Mouse (Mus musculus): ENCODE results near the gene Tcea3. TPM values are rescaled to one million over a fixed set of nuclear protein-coding genes. Genes with fewer than 3 reads are reported as not detected.

Tcea3 gene
- polyA plus RNA-seq, 1 experiment from 2014 or later, result 0.77 TPM

DNA sequence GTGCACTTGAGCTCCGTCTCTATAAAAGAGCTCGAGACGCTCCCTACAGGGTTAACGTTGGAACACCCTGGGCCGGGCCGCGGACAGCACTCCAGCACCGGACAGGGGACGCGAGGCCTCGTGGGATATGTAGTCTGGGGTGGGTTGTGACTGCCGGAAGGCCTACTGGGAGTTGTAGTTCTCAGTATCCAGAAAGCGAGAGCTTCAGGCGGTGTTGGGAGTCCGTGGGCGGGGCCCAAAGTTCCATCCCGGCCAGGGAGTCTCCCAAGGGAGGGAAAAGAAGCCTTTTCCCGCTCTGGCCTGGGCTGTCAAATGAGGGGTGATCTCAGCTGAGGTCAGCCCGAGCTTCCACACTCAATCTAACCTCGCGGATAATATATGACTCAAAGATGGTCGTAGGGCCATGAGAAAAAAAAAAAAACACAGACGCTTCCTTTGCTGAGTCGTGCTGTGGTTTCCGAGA lies 37.9 kb downstream of the Tcea3 start:
- H3K4me3 ChIP-seq, result peak overlapping the region; percentile 68
- peaks cover 26% of the 10 kb centered on the region for H3K27me3 ChIP-seq (ENCODE audit: poor library complexity, severe bottlenecking)
- H3K27ac ChIP-seq, result peak overlapping the region; percentile 91
- peaks cover 32% of the 10 kb centered on the region for H3K36me3 ChIP-seq (replicated peaks)
- peaks cover 70% of the 10 kb centered on the region for H3K4me1 ChIP-seq
- H3K9me3 ChIP-seq, result peaks cover 15% of the 10 kb centered on the region
- under 1% methylated on average over 25 of the region's 25 CpGs for WGBS
- DNase-seq (ENCODE audit: extremely low spot score, low spot score), result peak; percentile 93

GRCm38 (mm10) chr4:136285811-136286371 lies 38.4 kb downstream of the Tcea3 start:
- peak; percentile 94 for DNase-seq (ENCODE audit: extremely low spot score, low spot score)
- 1% methylated on average over 29 of the region's 29 CpGs for WGBS
- peaks cover 37% of the 10 kb centered on the region for H3K36me3 ChIP-seq (replicated peaks)
- H3K27me3 ChIP-seq (ENCODE audit: poor library complexity, severe bottlenecking), result peaks cover 31% of the 10 kb centered on the region
- H3K4me3 ChIP-seq, result peak overlapping the region; percentile 68
- peaks cover 75% of the 10 kb centered on the region for H3K4me1 ChIP-seq
- peak overlapping the region; percentile 91 for H3K27ac ChIP-seq
- H3K9me3 ChIP-seq, result peaks cover 19% of the 10 kb centered on the region

DNA sequence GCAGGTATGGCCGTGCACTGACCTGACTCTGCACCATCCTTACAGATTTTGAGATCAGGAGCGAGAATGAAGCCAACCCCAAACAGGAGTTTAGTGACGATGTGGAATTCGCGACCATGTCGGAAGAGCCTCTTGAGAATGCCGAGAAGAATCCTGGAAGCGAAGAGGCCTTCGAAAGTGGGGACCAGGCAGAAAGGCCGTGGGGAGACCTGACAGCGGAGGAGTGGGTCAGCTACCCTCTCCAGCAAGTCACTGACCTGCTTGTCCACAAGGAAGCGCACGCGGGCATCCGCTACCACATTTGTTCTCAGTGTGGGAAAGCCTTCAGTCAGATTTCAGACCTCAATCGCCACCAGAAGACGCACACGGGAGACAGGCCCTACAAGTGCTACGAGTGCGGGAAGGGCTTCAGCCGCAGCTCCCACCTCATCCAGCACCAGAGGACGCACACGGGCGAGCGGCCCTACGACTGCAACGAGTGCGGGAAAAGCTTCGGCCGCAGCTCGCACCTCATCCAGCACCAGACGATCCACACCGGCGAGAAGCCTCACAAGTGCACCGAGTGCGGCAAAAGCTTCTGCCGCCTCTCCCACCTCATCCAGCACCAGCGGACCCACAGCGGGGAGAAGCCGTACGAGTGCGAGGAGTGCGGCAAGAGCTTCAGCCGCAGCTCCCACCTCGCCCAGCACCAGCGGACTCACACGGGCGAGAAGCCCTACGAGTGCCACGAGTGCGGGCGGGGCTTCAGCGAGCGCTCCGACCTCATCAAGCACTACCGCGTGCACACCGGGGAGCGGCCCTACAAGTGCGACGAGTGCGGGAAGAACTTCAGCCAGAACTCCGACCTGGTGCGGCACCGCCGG lies 42.6 kb downstream of the Tcea3 start:
- peaks cover 19% of the 10 kb centered on the region for H3K9me3 ChIP-seq
- WGBS, result 24% methylated on average over 66 of the region's 66 CpGs
- H3K4me1 ChIP-seq, result peaks cover 42% of the 10 kb centered on the region
- DNase-seq (ENCODE audit: extremely low spot score, low spot score), result peak; percentile 28
- peaks cover 77% of the 10 kb centered on the region for H3K36me3 ChIP-seq (replicated peaks)
- peak overlapping the region; percentile 31 for H3K4me3 ChIP-seq
- peaks cover 42% of the 10 kb centered on the region for H3K27me3 ChIP-seq (ENCODE audit: poor library complexity, severe bottlenecking)
- peak overlapping the region; percentile 37; the same call in 1 of the 2 replicates for H3K27ac ChIP-seq

- 43% methylated on average over 39 of the region's 39 CpGs for WGBS
- Histone ChIP-seq H3K36me3 (replicated peaks) (peaks cover 80% of the 10 kb centered on the region), H3K9me3 (peaks cover 19% of the 10 kb centered on the region), H3K4me3 (peak overlapping the region; percentile 31), H3K4me1 (peaks cover 39% of the 10 kb centered on the region), H3K27me3 (ENCODE audit: poor library complexity, severe bottlenecking) (peaks cover 42% of the 10 kb centered on the region), H3K27ac (peak overlapping the region; percentile 37; the same call in 1 of the 2 replicates)
- peak; percentile 26 for DNase-seq (ENCODE audit: extremely low spot score, low spot score)
Observed at GRCm38 (mm10) chr4:136290781-136291595, 43.5 kb downstream of the Tcea3 start.

DNA sequence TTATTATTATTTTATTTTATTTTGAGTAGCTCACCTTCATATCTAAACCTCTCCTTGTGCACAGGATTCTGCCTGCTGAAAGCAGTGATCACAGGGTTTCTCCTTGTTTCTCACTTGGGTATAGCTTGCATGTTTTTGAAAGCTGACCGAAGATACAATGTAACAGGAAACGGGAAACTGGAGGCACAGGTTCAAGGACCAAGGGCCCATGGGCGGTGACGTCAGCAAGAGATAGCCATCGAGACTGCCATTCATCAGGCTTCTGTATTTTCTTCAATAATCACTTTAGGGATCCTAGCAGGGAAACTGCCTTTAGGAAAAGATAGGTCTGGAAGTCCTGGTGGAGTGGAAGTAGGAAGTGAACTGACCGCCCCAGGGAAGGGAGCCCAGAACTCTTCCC lies 44.2 kb downstream of the Tcea3 start:
- Histone ChIP-seq H3K36me3 (replicated peaks) (peaks cover 80% of the 10 kb centered on the region), H3K27me3 (ENCODE audit: poor library complexity, severe bottlenecking) (peaks cover 42% of the 10 kb centered on the region)
- WGBS, result 93% methylated on average over 6 of the region's 6 CpGs

GRCm38 (mm10) chr4:136295941-136296340 lies 48.4 kb downstream of the Tcea3 start:
- Histone ChIP-seq H3K27ac (no peak overlapping the region), H3K9me3 (no peaks in the 10 kb centered on the region; the same call in 1 of the 2 replicates), H3K27me3 (ENCODE audit: poor library complexity, severe bottlenecking) (peaks cover 11% of the 10 kb centered on the region), H3K36me3 (replicated peaks) (peaks cover 42% of the 10 kb centered on the region), H3K4me1 (peaks cover 6% of the 10 kb centered on the region), H3K4me3 (no peak overlapping the region)
- no peak for DNase-seq (ENCODE audit: extremely low spot score, low spot score)
- 79% methylated on average over 7 of the region's 7 CpGs for WGBS

More for the DNA sequence above, 44.2 kb downstream of the Tcea3 start:
- H3K27ac ChIP-seq, result no peak overlapping the region
- no peak for DNase-seq (ENCODE audit: extremely low spot score, low spot score)
- H3K4me3 ChIP-seq, result no peak overlapping the region
- H3K9me3 ChIP-seq, result peaks cover 19% of the 10 kb centered on the region
- H3K4me1 ChIP-seq, result peaks cover 33% of the 10 kb centered on the region

GRCm38 (mm10) chr4:136302462-136302861 lies 54.9 kb downstream of the Tcea3 start:
- no peak for DNase-seq (ENCODE audit: extremely low spot score, low spot score)
- 83% methylated on average over 4 of the region's 4 CpGs for WGBS
- Histone ChIP-seq H3K27ac (no peak overlapping the region), H3K27me3 (ENCODE audit: poor library complexity, severe bottlenecking) (no peaks in the 10 kb centered on the region), H3K36me3 (replicated peaks) (no peaks in the 10 kb centered on the region), H3K9me3 (no peaks in the 10 kb centered on the region), H3K4me3 (no peak overlapping the region), H3K4me1 (no peaks in the 10 kb centered on the region)

DNA sequence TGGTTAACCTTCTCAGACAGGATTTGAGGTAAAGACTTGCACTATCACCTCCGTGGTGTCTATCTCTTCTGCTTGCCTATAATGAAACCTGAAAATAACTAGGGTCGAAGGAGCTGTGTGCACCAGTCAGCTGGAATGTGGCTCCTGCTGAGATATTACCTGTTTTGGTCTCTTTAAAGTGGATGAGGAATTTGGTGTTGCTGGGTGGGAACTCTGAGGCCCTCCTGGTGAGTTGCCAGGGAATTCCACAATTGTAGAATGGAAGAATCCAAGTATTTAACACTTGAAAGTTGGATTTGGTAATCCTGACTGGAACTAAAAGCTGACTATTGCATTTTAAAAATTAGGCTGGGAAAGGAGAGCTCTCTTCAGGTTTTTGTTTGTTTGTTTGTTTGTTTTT lies 56.7 kb downstream of the Tcea3 start:
- Histone ChIP-seq H3K4me1 (peaks cover 4% of the 10 kb centered on the region), H3K9me3 (no peaks in the 10 kb centered on the region), H3K27me3 (ENCODE audit: poor library complexity, severe bottlenecking) (no peaks in the 10 kb centered on the region), H3K36me3 (replicated peaks) (no peaks in the 10 kb centered on the region), H3K4me3 (no peak overlapping the region), H3K27ac (no peak overlapping the region)
- 43% methylated on average over 2 of the region's 2 CpGs for WGBS
- DNase-seq (ENCODE audit: extremely low spot score, low spot score), result no peak

- no peak overlapping the region for H3K27ac ChIP-seq
- H3K9me3 ChIP-seq, result no peaks in the 10 kb centered on the region
- DNase-seq (ENCODE audit: extremely low spot score, low spot score), result no peak
- peaks cover 29% of the 10 kb centered on the region for H3K4me1 ChIP-seq
- no peaks in the 10 kb centered on the region for H3K27me3 ChIP-seq (ENCODE audit: poor library complexity, severe bottlenecking)
- 48% methylated on average over 2 of the region's 2 CpGs for WGBS
- H3K36me3 ChIP-seq (replicated peaks), result no peaks in the 10 kb centered on the region
- H3K4me3 ChIP-seq, result no peak overlapping the region
Observed at GRCm38 (mm10) chr4:136308355-136308754, 60.8 kb downstream of the Tcea3 start.

DNA sequence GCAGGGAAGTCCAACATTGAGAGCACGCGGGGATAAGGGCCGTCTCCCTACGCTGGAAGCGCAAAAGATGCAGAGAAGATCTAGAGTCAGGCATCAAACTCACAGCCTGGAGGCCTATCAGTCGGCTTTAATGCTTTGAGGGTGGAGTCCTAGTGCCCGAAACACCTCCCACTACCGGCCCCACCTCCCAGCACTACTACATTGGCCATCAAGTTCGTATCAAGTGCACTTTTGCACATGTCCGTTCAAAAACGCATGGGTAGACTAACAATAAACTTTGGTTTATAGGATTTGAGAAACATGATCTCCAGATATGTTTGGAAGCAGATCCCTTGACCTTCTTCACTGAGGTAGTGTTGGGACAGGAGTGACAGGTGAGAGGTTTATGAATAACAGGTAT lies 62.3 kb downstream of the Tcea3 start:
- DNase-seq (ENCODE audit: extremely low spot score, low spot score), result peak; percentile 56
- peaks cover 43% of the 10 kb centered on the region for H3K4me1 ChIP-seq
- H3K9me3 ChIP-seq, result no peaks in the 10 kb centered on the region
- WGBS, result 6% methylated on average over 11 of the region's 11 CpGs
- H3K27ac ChIP-seq, result peak overlapping the region; percentile 100
- H3K27me3 ChIP-seq (ENCODE audit: poor library complexity, severe bottlenecking), result no peaks in the 10 kb centered on the region
- no peaks in the 10 kb centered on the region for H3K36me3 ChIP-seq (replicated peaks)
- peak overlapping the region; percentile 100 for H3K4me3 ChIP-seq

DNA sequence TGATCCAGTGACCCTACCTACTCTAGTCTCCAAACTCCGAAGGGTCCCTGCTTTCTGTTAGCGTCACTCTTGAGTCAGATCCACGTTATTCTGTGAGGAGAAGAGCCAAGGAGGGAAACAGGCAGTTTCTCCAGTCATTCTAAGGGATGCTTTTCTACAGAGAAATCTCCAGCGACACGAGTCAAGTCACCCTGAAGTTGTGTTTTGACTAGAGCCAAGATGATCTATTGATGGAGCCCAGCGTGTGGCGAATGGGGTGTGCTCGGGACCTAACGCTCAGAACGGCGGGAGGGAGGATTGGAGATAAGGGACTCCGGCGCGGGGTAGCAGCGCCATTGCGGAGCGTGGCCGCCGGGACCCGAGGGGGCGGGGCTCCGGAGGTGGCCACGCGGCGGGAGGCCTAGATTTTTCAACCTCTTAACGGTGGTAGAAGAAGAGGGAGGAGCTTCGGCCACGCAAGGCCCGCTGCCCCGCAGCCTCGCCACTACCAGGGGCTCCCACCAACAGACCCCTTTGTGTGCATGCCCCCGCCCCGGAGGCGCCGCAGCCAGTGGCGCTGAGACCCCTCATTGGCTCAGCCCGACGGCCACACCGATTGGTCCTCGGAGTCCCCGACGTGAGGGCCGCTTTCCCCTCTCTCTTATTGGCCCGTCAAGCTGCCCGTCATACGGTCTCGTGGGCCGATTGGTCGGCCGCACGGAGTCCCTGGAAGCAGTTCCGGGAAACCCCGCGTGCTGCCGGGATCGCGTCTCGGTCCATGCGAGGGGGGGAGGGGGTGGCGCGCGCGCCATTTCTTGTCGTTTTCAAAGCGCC lies 62.9 kb downstream of the Tcea3 start, which contains the start of gene Hnrnpr:
TSS of gene Hnrnpr (plus strand) at position 714 of the 813 bp plus-strand sequence.
- Histone ChIP-seq H3K4me1 (peaks cover 48% of the 10 kb centered on the region), H3K36me3 (replicated peaks) (no peaks in the 10 kb centered on the region), H3K27me3 (ENCODE audit: poor library complexity, severe bottlenecking) (no peaks in the 10 kb centered on the region), H3K27ac (peak within 1 kb of the TSS; percentile 100), H3K9me3 (no peaks in the 10 kb centered on the region), H3K4me3 (peak within 1 kb of the TSS; percentile 100)
- WGBS, result under 1% methylated on average over 65 of the region's 65 CpGs
- DNase-seq (ENCODE audit: extremely low spot score, low spot score), result peak; percentile 99

All from forebrain, embryonic 10.5 days (tissue).